Mouse (Mus musculus) E14TG2a.4 (cell line): ENCODE measurements around the gene Rnf24.

Source experiments
- CTCF ChIP-seq: conservative IDR thresholded peaks from 2 replicates; pipeline ENCODE4 v1.5.1; 2014; ENCODE audit warnings: low read length
- NANOG ChIP-seq: IDR thresholded peaks from 2 replicates; pipeline ENCODE4 v1.6.1; 2014; ENCODE audit warnings: borderline replicate concordance, low read length, mixed read lengths

DNA sequence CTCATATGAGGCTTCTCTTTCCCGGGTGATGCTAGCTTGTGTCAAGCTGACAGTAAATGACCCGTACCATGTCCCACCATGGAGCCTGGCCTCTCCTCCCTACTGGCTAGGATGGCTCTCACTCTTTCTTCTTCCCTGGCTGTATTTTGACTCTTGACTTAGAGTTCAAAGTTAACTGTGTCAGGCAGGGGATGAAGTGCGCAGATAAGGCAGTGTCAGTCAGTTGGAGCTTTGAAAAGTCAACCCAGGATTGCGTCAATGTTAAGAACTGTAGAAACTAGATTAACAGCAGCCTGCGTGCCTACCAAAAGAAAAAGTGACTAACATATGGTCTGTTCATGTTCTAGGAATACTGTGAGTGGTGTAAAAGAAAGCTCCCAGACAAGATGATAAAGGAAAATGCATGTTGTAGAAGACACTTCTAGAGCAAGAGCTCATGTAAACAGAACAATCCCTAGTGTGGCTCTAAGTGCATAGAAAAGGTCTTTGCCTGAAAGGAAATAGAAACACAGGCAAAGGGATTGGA, 44.7 kb upstream of the Rnf24 start:
- TF ChIP-seq NANOG (no peak), CTCF (no peak)
